Mouse (Mus musculus): ENCODE results near the gene Rhbdd3. TPM values are rescaled to one million over a fixed set of nuclear protein-coding genes. Genes with fewer than 3 reads are reported as not detected.
A peak's percentile ranks its signal among the peaks of the same experiment; 100 is the strongest.

Rhbdd3 gene
- 30.5 and 33.0 TPM in 2 replicates for polyA plus RNA-seq (2015; fragmentation: Nextera tagmentation; extraction: Ambion mirVana)

GRCm38 (mm10) chr11:5098736-5099542 lies at the start of gene Rhbdd3, which contains the start of gene Ewsr1:
Rhbdd3 (plus strand) TSS chr11:5098926.
Ewsr1 (minus strand) TSS chr11:5099266.
- Histone ChIP-seq H3K9me3 (replicated peaks; ENCODE audit: control insufficient read depth, low read length) (no peaks in the 10 kb centered on the region), H3K4me3 (ENCODE audit: low read length) (peak within 1 kb of the TSS; percentile 98), H3K36me3 (ENCODE audit: control insufficient read depth, insufficient read depth) (peaks cover 9% of the 10 kb centered on the region; the same call in 1 of the 2 replicates), H3K4me2 (ENCODE audit: low read depth, low read length) (peak within 1 kb of the TSS; percentile 92), H3K27me3 (ENCODE audit: control insufficient read depth, insufficient read depth, low read length) (no peaks in the 10 kb centered on the region), H3K4me1 (ENCODE audit: control insufficient read depth, insufficient read depth, low read length) (peaks cover 31% of the 10 kb centered on the region), H3K27ac (ENCODE audit: low read length) (peak within 1 kb of the TSS; percentile 99), H3K9ac (ENCODE audit: low read length) (peak within 1 kb of the TSS; percentile 100)
- ATAC-seq (replicated peaks; ENCODE audit: extremely low read depth, insufficient read depth, low FRiP score): peak; percentile 83
- under 1% methylated on average over 88 of the region's 92 CpGs for WGBS

- Histone ChIP-seq H3K27me3 (ENCODE audit: control insufficient read depth, insufficient read depth, low read length) (peaks cover 12% of the 10 kb centered on the region), H3K9me3 (replicated peaks; ENCODE audit: control insufficient read depth, low read length) (no peaks in the 10 kb centered on the region), H3K36me3 (ENCODE audit: control insufficient read depth, insufficient read depth) (no peaks in the 10 kb centered on the region), H3K9ac (ENCODE audit: low read length) (no peak overlapping the region), H3K27ac (ENCODE audit: low read length) (no peak overlapping the region), H3K4me3 (ENCODE audit: low read length) (no peak overlapping the region), H3K4me1 (ENCODE audit: control insufficient read depth, insufficient read depth, low read length) (peaks cover 2% of the 10 kb centered on the region; the same call in 1 of the 2 replicates), H3K4me2 (ENCODE audit: low read depth, low read length) (no peak overlapping the region)
- ATAC-seq (replicated peaks; ENCODE audit: extremely low read depth, insufficient read depth, low FRiP score): no peak
- 87% methylated on average over 10 of the region's 10 CpGs for WGBS
These were observed 47.1 kb upstream of the Rhbdd3 start for GRCm38 (mm10) chr11:5051629-5052028.

GRCm38 (mm10) chr11:5052200-5052854 lies 46.4 kb upstream of the Rhbdd3 start:
- Histone ChIP-seq H3K9me3 (replicated peaks; ENCODE audit: control insufficient read depth, low read length) (no peaks in the 10 kb centered on the region), H3K4me3 (ENCODE audit: low read length) (no peak overlapping the region), H3K4me1 (ENCODE audit: control insufficient read depth, insufficient read depth, low read length) (peaks cover 2% of the 10 kb centered on the region; the same call in 1 of the 2 replicates), H3K27ac (ENCODE audit: low read length) (no peak overlapping the region), H3K9ac (ENCODE audit: low read length) (no peak overlapping the region), H3K4me2 (ENCODE audit: low read depth, low read length) (no peak overlapping the region), H3K27me3 (ENCODE audit: control insufficient read depth, insufficient read depth, low read length) (peaks cover 18% of the 10 kb centered on the region), H3K36me3 (ENCODE audit: control insufficient read depth, insufficient read depth) (no peaks in the 10 kb centered on the region)
- no peak for ATAC-seq (replicated peaks; ENCODE audit: extremely low read depth, insufficient read depth, low FRiP score)
- 65% methylated on average over 10 of the region's 10 CpGs for WGBS

GRCm38 (mm10) chr11:5054151-5054550 lies 44.6 kb upstream of the Rhbdd3 start:
- no peak overlapping the region for H3K4me3 ChIP-seq (ENCODE audit: low read length)
- ATAC-seq (replicated peaks; ENCODE audit: extremely low read depth, insufficient read depth, low FRiP score): no peak
- H3K27ac ChIP-seq (ENCODE audit: low read length): no peak overlapping the region
- H3K9ac ChIP-seq (ENCODE audit: low read length): no peak overlapping the region
- no peaks in the 10 kb centered on the region for H3K36me3 ChIP-seq (ENCODE audit: control insufficient read depth, insufficient read depth)
- WGBS: 84% methylated on average over 14 of the region's 14 CpGs
- no peaks in the 10 kb centered on the region for H3K9me3 ChIP-seq (replicated peaks; ENCODE audit: control insufficient read depth, low read length)
- H3K4me1 ChIP-seq (ENCODE audit: control insufficient read depth, insufficient read depth, low read length): peaks cover 7% of the 10 kb centered on the region; the same call in 1 of the 2 replicates
- no peak overlapping the region for H3K4me2 ChIP-seq (ENCODE audit: low read depth, low read length)
- peaks cover 30% of the 10 kb centered on the region for H3K27me3 ChIP-seq (ENCODE audit: control insufficient read depth, insufficient read depth, low read length)

- peaks cover 37% of the 10 kb centered on the region for H3K27me3 ChIP-seq (ENCODE audit: control insufficient read depth, insufficient read depth, low read length)
- H3K9ac ChIP-seq (ENCODE audit: low read length): no peak overlapping the region
- 59% methylated on average over 6 of the region's 6 CpGs for WGBS
- no peak overlapping the region for H3K4me3 ChIP-seq (ENCODE audit: low read length)
- ATAC-seq (replicated peaks; ENCODE audit: extremely low read depth, insufficient read depth, low FRiP score): no peak
- no peak overlapping the region for H3K27ac ChIP-seq (ENCODE audit: low read length)
- no peaks in the 10 kb centered on the region for H3K36me3 ChIP-seq (ENCODE audit: control insufficient read depth, insufficient read depth)
- H3K4me1 ChIP-seq (ENCODE audit: control insufficient read depth, insufficient read depth, low read length): peaks cover 13% of the 10 kb centered on the region
- no peaks in the 10 kb centered on the region for H3K9me3 ChIP-seq (replicated peaks; ENCODE audit: control insufficient read depth, low read length)
- H3K4me2 ChIP-seq (ENCODE audit: low read depth, low read length): no peak overlapping the region
These were observed 43.9 kb upstream of the Rhbdd3 start for GRCm38 (mm10) chr11:5054874-5055273.

DNA sequence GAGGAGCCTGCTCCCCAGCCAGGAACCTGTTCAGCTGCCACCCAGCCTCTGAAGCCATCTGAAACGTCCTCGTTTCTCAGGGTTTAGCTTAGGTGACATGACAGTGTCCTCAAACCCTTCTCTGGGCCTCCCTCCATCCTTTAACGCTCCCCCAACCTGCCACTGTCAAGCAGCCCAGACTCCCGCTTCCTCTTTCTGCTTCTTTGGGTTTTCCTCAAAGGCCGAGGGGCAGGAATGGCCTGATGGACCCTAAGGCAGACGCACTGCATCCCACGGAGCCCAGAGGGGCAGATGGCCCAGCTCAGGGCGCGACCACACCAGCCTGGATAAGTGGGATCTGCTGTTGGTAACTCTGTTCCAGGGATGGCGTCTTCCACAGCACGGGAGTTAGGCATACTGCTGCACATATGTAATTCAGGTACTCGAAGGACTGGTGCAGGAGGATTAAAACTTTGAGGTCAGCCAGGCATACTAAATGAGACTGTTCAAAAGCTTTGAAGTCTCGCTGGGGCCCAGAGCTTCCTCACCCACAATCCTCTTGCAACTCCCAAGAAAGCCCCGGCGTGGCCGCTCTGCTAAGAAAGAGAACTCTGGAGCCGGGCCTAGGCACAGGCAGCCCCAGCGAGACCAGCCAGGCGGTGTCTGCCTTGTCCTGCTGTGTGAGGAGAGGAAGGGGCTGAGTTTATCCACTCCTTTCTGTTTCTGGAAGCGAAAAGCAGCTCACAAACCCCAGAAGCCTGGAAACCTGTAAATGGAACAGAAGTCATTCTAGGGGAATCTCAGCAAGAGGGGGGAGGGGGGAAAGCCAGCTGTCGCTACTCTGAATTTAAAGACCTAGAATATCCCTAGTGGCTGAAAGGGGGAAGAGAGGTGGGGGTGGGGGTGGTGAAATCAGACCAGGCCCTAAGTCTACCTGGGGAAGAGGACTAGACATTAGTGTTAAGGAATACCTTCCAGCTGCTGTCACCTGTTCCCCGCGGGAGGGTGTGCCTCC lies 42.5 kb upstream of the Rhbdd3 start:
- Histone ChIP-seq H3K27me3 (ENCODE audit: control insufficient read depth, insufficient read depth, low read length) (peaks cover 51% of the 10 kb centered on the region), H3K27ac (ENCODE audit: low read length) (no peak overlapping the region), H3K4me1 (ENCODE audit: control insufficient read depth, insufficient read depth, low read length) (peaks cover 17% of the 10 kb centered on the region), H3K9ac (ENCODE audit: low read length) (peak overlapping the region; percentile 11; the same call in 1 of the 2 replicates), H3K4me3 (ENCODE audit: low read length) (no peak overlapping the region), H3K4me2 (ENCODE audit: low read depth, low read length) (no peak overlapping the region), H3K9me3 (replicated peaks; ENCODE audit: control insufficient read depth, low read length) (no peaks in the 10 kb centered on the region), H3K36me3 (ENCODE audit: control insufficient read depth, insufficient read depth) (no peaks in the 10 kb centered on the region)
- WGBS: 66% methylated on average over 23 of the region's 23 CpGs
- ATAC-seq (replicated peaks; ENCODE audit: extremely low read depth, insufficient read depth, low FRiP score): no peak

GRCm38 (mm10) chr11:5057064-5057463 lies 41.7 kb upstream of the Rhbdd3 start:
- Histone ChIP-seq H3K4me3 (ENCODE audit: low read length) (no peak overlapping the region), H3K27ac (ENCODE audit: low read length) (no peak overlapping the region), H3K27me3 (ENCODE audit: control insufficient read depth, insufficient read depth, low read length) (peaks cover 53% of the 10 kb centered on the region), H3K4me2 (ENCODE audit: low read depth, low read length) (no peak overlapping the region), H3K9me3 (replicated peaks; ENCODE audit: control insufficient read depth, low read length) (no peaks in the 10 kb centered on the region), H3K36me3 (ENCODE audit: control insufficient read depth, insufficient read depth) (no peaks in the 10 kb centered on the region), H3K4me1 (ENCODE audit: control insufficient read depth, insufficient read depth, low read length) (peaks cover 25% of the 10 kb centered on the region), H3K9ac (ENCODE audit: low read length) (no peak overlapping the region)
- WGBS: 73% methylated on average over 8 of the region's 8 CpGs
- ATAC-seq (replicated peaks; ENCODE audit: extremely low read depth, insufficient read depth, low FRiP score): no peak

DNA sequence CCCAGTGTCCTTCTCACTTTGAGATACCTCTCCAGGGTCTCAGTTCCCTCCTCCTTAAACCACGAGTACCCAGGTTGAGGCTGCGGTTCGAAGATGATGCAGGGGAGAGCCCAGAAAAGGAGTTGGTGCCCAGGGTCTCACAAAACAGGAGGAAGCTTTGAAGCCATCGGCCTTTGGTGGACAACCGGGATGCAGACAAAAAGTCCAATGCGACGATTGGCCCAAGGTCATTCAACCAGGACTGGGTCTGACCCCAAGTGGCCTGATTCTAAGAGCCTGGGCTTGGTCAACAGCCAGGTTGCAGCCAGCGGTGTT lies 41.2 kb upstream of the Rhbdd3 start:
- H3K9ac ChIP-seq (ENCODE audit: low read length): peak overlapping the region; percentile 72
- H3K36me3 ChIP-seq (ENCODE audit: control insufficient read depth, insufficient read depth): no peaks in the 10 kb centered on the region
- no peaks in the 10 kb centered on the region for H3K9me3 ChIP-seq (replicated peaks; ENCODE audit: control insufficient read depth, low read length)
- H3K27me3 ChIP-seq (ENCODE audit: control insufficient read depth, insufficient read depth, low read length): peaks cover 55% of the 10 kb centered on the region
- H3K27ac ChIP-seq (ENCODE audit: low read length): no peak overlapping the region
- peaks cover 29% of the 10 kb centered on the region for H3K4me1 ChIP-seq (ENCODE audit: control insufficient read depth, insufficient read depth, low read length)
- no peak for ATAC-seq (replicated peaks; ENCODE audit: extremely low read depth, insufficient read depth, low FRiP score)
- H3K4me3 ChIP-seq (ENCODE audit: low read length): peak overlapping the region; percentile 67
- WGBS: 29% methylated on average over 8 of the region's 8 CpGs
- H3K4me2 ChIP-seq (ENCODE audit: low read depth, low read length): peak overlapping the region; percentile 99

Data from heart, embryonic 16.5 days (tissue).